Mouse (Mus musculus): ENCODE results near the gene Kif26b.

Gene Kif26b

GRCm38 (mm10) chr1:178528431-178529351 is at the start of gene Kif26b:
TSS of gene Kif26b (plus strand) at chr1:178529125.
- peak; percentile 72 for DNase-seq (ENCODE audit: low read depth, low spot score)

- DNase-seq (ENCODE audit: low read depth, low spot score), result no peak
Observed at GRCm38 (mm10) chr1:178483854-178484253, 45.1 kb upstream of the Kif26b start.

GRCm38 (mm10) chr1:178485138-178485867 is 43.6 kb upstream of the Kif26b start:
- DNase-seq (ENCODE audit: low read depth, low spot score), result no peak

GRCm38 (mm10) chr1:178485868-178486220 is 43.1 kb upstream of the Kif26b start:
- no peak for DNase-seq (ENCODE audit: low read depth, low spot score)

GRCm38 (mm10) chr1:178486828-178487227 is 42.1 kb upstream of the Kif26b start:
- DNase-seq (ENCODE audit: low read depth, low spot score), result no peak

- DNase-seq (ENCODE audit: low read depth, low spot score), result no peak
Observed at GRCm38 (mm10) chr1:178489127-178489526, 39.8 kb upstream of the Kif26b start.

- no peak for DNase-seq (ENCODE audit: low read depth, low spot score)
Observed at GRCm38 (mm10) chr1:178491733-178492132, 37.2 kb upstream of the Kif26b start.

GRCm38 (mm10) chr1:178492493-178492892 is 36.4 kb upstream of the Kif26b start:
- DNase-seq (ENCODE audit: low read depth, low spot score), result no peak

GRCm38 (mm10) chr1:178496186-178496585 is 32.7 kb upstream of the Kif26b start:
- no peak for DNase-seq (ENCODE audit: low read depth, low spot score)

GRCm38 (mm10) chr1:178496841-178497240 is 32.1 kb upstream of the Kif26b start:
- DNase-seq (ENCODE audit: low read depth, low spot score), result no peak

- DNase-seq (ENCODE audit: low read depth, low spot score), result no peak
Observed at GRCm38 (mm10) chr1:178506938-178507337, 22.0 kb upstream of the Kif26b start.

- no peak for DNase-seq (ENCODE audit: low read depth, low spot score)
Observed at GRCm38 (mm10) chr1:178512323-178513031, 16.4 kb upstream of the Kif26b start.

- no peak for DNase-seq (ENCODE audit: low read depth, low spot score)
Observed at GRCm38 (mm10) chr1:178513954-178514353, 15.0 kb upstream of the Kif26b start.

GRCm38 (mm10) chr1:178515839-178516238 is 13.1 kb upstream of the Kif26b start:
- DNase-seq (ENCODE audit: low read depth, low spot score), result no peak

- no peak for DNase-seq (ENCODE audit: low read depth, low spot score)
Observed at GRCm38 (mm10) chr1:178522389-178522788, 6.5 kb upstream of the Kif26b start.

- DNase-seq (ENCODE audit: low read depth, low spot score), result no peak
Observed at GRCm38 (mm10) chr1:178523152-178523551, 5.8 kb upstream of the Kif26b start.

- peak; percentile 93 for DNase-seq (ENCODE audit: low read depth, low spot score)
Observed at GRCm38 (mm10) chr1:178527185-178527546, 1.8 kb upstream of the Kif26b start.

GRCm38 (mm10) chr1:178527547-178528361 is 1.2 kb upstream of the Kif26b start:
- peak; percentile 58 for DNase-seq (ENCODE audit: low read depth, low spot score)

GRCm38 (mm10) chr1:178529512-178530300 is 781 bp downstream of the Kif26b start:
- DNase-seq (ENCODE audit: low read depth, low spot score), result no peak

- peak; percentile 81 for DNase-seq (ENCODE audit: low read depth, low spot score)
Observed at GRCm38 (mm10) chr1:178530301-178531078, 1.6 kb downstream of the Kif26b start.

Data from mesoderm, embryonic 11.5 days (tissue).